Comparison of ENCODE assay signal across 10 mouse cellular contexts in genomic region chr5:114875858-114876257, GRCm38 (mm10). TPM values are rescaled to one million over a fixed set of nuclear protein-coding genes. Genes with fewer than 3 reads are reported as not detected.
DNase-seq lines count a peak whose midpoint lies in the region; ATAC-seq and TF ChIP-seq lines count a peak whose summit lies in the region.
"Had no signal": no experiment of that assay in that cellular context is flagged by ENCODE, and none has a peak within 500 bp of the region (broad histone marks: within the 10 kb centered on the region; RNA-seq: fewer than 3 reads in every experiment).

No protein-coding gene starts in this region.

- WGBS in intestine, postnatal 0 days = 29% methylated on average over 6 of the region's 6 CpGs

- H3K4me1 ChIP-seq in intestine, postnatal 0 days (replicated peaks; ENCODE audit: control insufficient read depth, insufficient read depth, low read length) = no peaks in the 10 kb centered on the region

- H3K27ac ChIP-seq in intestine, postnatal 0 days (ENCODE audit: low read depth, low read length) = no peak overlapping the region

- ATAC-seq in intestine, postnatal 0 days = no peak
- ATAC-seq in neutrophil, adult 5-6 weeks (ENCODE audit: extremely low read depth, insufficient number of reproducible peaks, low FRiP score, poor library complexity, severe bottlenecking) = peak; percentile 62; the same call in 1 of the 2 replicates

- peak overlapping the region; percentile 31; the same call in 1 of the 2 replicates for H3K4me2 ChIP-seq in intestine, postnatal 0 days (replicated peaks; ENCODE audit: low read depth)

- H3K27me3 ChIP-seq in intestine, postnatal 0 days (replicated peaks; ENCODE audit: control insufficient read depth, insufficient read depth, low read length) = peaks cover 29% of the 10 kb centered on the region

- no peak overlapping the region for H3K4me3 ChIP-seq in intestine, postnatal 0 days (ENCODE audit: low read depth, low read length)

- DNase-seq in cerebellum, postnatal 10 days = peak; percentile 48 to 54
- DNase-seq in cerebellum, postnatal 4 days (ENCODE audit: low spot score in 2 of 2) = no peak
- peak; percentile 17 for DNase-seq in ovary, postnatal 36 days (ENCODE audit: low spot score)
- DNase-seq in ovary, adult 18-20 months (ENCODE audit: low spot score) = no peak
- no peak for DNase-seq in frontal cortex, postnatal 10 days (ENCODE audit: low spot score in 2 of 2)
- no peak for DNase-seq in urinary bladder, postnatal 10 days (ENCODE audit: low spot score)
- DNase-seq: layer of hippocampus, postnatal 36 days had no signal

- peak; percentile 72 for TF ChIP-seq CTCF in intestine, postnatal 0 days (IDR thresholded peaks at IDR 0.05; ENCODE audit: low read depth)

- no peak overlapping the region for H3K9ac ChIP-seq in intestine, postnatal 0 days (ENCODE audit: low read depth, low read length)

- no peaks in the 10 kb centered on the region for H3K9me3 ChIP-seq in intestine, postnatal 0 days (ENCODE audit: control insufficient read depth)

- no peaks in the 10 kb centered on the region for H3K36me3 ChIP-seq in intestine, postnatal 0 days (ENCODE audit: control insufficient read depth, insufficient read depth)

RNA-seq across cellular contexts. Expression of gene Gm9936, which starts 17.4 kb away (rescaled TPM):
- polyA plus RNA-seq in intestine, postnatal 0 days (2015; fragmentation: Nextera tagmentation; extraction: Ambion mirVana) = 0.08 TPM in 1 of 2 replicates, not detected in the other
- 0.23 TPM in 1 of 2 replicates, not detected in the other for total RNA-seq in neutrophil, adult 5-6 weeks (2017)

RNA-seq across cellular contexts. Expression of gene Oasl2, which starts 20.9 kb away (rescaled TPM):
- polyA plus RNA-seq in intestine, postnatal 0 days (2015; fragmentation: Nextera tagmentation; extraction: Ambion mirVana) = 78.7 and 88.6 TPM in 2 replicates
- total RNA-seq in neutrophil, adult 5-6 weeks (2017) = 336 and 355 TPM in 2 replicates

RNA-seq across cellular contexts. Expression of gene 4930519G04Rik, which starts 22.4 kb away (rescaled TPM):
- polyA plus RNA-seq in intestine, postnatal 0 days (2015; fragmentation: Nextera tagmentation; extraction: Ambion mirVana) = not detected in 2 replicates
- 1.1 and 3.1 TPM in 2 replicates for total RNA-seq in neutrophil, adult 5-6 weeks (2017)
- total RNA-seq: layer of hippocampus, postnatal 36 days had no signal
- polyA plus RNA-seq: neural tube, embryonic 11.5 days had no signal

RNA-seq across cellular contexts. Expression of gene Oasl1, which starts 47.2 kb away (rescaled TPM):
- polyA plus RNA-seq in intestine, postnatal 0 days (2015; fragmentation: Nextera tagmentation; extraction: Ambion mirVana) = 20.1 and 25.5 TPM in 2 replicates
- 37.8 and 41.7 TPM in 2 replicates for total RNA-seq in neutrophil, adult 5-6 weeks (2017)
- total RNA-seq: layer of hippocampus, postnatal 36 days had no signal

RNA-seq across cellular contexts. Expression of gene 1500011B03Rik, which starts 52.6 kb away (rescaled TPM):
- polyA plus RNA-seq in intestine, postnatal 0 days (2015; fragmentation: Nextera tagmentation; extraction: Ambion mirVana) = 59.0 and 60.5 TPM in 2 replicates
- 29.0 and 41.8 TPM in 2 replicates for total RNA-seq in neutrophil, adult 5-6 weeks (2017)

Comparison
In these comparisons a context has a peak if more than half of its experiments do, and no peak if none do; other contexts are left out.
1. DNase-seq: peak in cerebellum, postnatal 10 days (2 of 2) and ovary, postnatal 36 days (single experiment); none in cerebellum, postnatal 4 days (0 of 2), ovary, adult 18-20 months (single experiment), frontal cortex, postnatal 10 days (0 of 2) and urinary bladder, postnatal 10 days (single experiment).